Mouse (Mus musculus) NIH3T3 (cell line): ENCODE data around the gene Rassf2.
A peak's percentile ranks its signal among the peaks of the same experiment; 100 is the strongest.

ENCODE experiments used
- DNase-seq: peaks from one replicate; pipeline ENCODE4 v3.0.0-alpha.2; 2012; ENCODE audit warnings: low read depth

The Rassf2 gene

DNA sequence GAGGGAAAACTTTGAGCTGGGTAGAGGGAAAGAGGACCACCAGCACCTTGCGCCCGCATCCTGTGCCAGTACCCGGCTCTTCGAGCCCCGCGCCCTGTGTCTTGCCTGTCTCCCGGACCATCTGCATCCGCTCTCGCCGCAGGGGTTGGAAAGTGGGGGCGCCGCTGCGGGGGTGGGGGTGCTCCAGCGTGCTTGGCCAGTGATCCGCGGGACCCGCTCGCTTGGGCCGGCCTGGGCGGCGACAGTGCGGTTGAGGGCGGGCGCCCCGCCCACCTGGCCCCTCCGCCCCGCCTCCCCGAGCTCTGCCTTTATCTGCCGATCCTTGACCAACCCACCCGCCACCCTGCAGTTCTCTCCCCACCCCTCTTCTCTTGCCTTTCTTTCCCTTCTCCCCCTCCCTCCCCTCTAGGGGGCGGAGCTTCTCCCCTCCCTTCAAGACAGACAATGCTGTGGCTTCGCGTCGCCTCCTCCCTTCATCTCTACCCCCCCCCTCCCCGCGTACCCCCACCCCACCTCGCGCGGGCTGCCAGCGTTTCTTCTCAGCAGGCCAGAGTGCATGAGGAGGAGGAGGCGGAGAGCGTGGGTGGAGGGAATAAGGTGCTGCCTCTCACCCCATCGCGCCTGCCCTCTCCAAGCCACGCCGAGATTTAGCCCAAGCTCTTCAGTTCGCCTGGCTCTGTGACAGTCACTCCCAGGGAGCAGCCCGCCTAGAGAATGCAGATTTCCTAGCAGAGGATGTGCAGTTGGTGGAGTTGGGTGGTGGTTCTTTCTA, at the start of gene Rassf2:
Rassf2 (minus strand) TSS at position 613 of the 772 bp plus-strand sequence.
- DNase-seq = peak; percentile 96

DNA sequence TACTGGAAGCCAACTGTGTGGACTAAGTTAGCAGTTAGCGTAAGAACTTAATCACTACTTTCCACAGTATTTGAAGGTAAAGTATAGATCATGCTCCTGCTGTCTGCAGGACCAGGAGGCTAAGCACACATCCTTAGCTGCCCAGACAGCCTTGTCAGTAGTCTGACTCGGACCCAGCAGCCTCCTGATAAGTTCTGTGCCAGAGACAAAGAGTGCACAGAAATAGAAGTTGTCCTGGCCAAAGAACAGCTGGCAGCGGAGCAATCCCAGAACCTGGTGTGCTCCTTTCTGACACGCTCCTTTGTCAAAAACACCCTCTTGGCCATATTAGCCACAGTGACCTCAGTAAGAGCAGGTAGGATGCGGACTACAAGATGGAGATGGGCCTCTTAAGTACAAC, 49.1 kb upstream of the Rassf2 start:
- DNase-seq = no peak

DNA sequence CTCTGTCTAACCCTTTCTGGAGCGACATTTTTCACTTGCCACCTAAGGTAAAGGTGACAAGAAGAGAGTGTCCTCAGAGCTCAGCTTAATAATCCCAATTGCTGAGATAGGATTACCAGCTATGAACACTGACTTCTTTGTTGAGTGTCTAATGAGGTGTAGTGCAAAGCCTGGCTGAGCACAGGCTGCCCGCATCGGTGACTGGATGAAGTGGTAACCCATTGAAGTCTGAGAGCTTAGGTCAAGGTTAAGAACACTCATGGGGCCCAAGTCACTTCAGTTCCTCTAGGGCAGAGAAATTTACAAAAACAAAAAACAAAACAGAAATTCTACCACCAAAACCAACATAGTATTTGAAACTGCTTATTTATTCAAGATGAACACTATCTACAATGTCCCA, 43.0 kb upstream of the Rassf2 start:
- DNase-seq = no peak

DNA sequence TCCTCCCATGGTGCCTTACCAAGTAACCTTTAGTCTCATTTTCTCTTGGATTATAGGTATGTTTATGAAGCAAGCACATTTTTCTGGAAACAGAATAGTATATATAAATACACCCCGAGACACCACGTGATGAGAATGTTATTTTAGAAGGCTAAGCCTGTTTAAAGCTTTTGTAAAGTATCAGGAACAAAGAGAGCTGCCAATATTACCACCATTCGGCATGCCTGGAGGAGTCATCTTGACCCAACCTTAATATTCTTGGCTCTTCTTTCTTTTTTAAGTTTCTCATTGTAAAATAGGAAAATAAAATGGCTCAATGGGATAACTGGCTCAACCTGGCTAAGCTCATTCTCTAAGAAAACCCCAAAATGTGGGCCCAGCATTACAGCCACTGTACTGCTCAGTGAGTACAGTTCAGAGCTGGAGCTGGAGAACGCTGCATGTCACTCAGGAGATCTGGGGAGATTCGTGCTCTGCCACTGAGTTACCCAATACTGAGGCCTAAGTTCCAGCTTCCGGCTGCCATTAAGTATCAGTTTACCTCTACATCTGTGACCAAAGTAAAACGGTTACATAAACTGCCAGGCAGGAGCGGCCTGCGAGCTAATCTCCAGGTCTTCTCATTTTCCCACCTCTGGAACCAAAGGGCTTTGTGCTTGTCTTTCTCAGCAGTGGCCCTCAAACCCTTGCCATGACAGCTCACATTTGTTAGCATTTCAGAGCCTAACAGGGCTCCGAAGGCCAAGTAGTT, 40.1 kb upstream of the Rassf2 start:
- DNase-seq = no peak

DNA sequence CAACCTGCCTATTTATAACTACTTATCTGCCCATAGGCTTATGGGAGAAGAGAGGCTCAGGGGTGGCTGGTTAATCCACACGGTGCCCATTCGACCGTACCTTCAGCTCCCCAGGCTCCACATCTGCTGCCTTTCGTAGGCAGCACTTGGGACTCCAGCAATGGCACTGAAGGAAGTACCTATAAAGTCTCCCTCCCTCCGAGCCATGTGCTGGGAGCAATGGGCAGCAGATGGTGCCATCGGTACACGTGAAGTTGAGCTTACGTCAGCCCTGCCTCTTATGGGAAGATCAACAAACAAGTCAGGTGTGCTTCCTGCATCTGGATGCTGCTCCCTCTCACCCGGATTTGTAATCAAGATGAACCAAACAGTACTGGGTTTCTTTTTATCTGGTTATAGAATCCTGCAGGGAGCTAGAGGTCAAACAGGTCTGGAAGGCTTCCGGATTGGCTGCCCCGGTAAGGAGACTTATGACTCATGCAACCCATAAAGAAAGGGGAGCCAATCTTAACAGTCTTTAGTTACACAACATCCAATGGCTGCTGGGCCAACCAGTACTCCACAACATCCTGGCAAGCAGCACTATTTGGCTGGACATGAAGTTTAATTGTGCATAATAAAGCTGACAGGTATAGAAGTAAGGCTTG, 34.2 kb upstream of the Rassf2 start:
- DNase-seq = peak; percentile 44

GRCm38 (mm10) chr2:132063776-132064175, 33.7 kb upstream of the Rassf2 start:
- DNase-seq = no peak

- no peak for DNase-seq
Measured at GRCm38 (mm10) chr2:132061884-132062283, 31.8 kb upstream of the Rassf2 start.

GRCm38 (mm10) chr2:132059919-132060318, 29.9 kb upstream of the Rassf2 start:
- DNase-seq = peak; percentile 50

- DNase-seq = peak; percentile 54
Measured at GRCm38 (mm10) chr2:132055349-132055753, 25.3 kb upstream of the Rassf2 start.

- no peak for DNase-seq
Measured at GRCm38 (mm10) chr2:132053824-132054223, 23.8 kb upstream of the Rassf2 start.

GRCm38 (mm10) chr2:132051798-132052197, 21.7 kb upstream of the Rassf2 start:
- no peak for DNase-seq

DNA sequence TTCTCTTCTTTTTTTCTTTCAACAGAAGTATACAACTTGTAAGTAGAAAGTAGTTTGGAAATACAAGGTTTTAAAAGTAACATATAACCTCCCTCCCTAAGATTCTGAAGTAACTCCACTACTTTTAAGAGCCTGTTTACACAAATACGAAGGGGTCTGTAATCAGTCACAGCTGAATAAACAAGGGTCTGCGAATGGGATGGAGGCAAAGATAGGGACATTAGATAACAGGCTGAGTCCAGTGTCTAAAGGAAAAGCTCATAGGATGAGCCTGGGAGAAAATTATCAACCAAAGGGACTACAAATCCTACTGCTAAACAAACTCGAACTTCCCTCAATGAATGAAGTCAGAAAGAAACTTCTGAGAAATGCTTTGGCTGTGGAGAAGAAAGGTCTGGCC, 19.9 kb upstream of the Rassf2 start:
- no peak for DNase-seq

DNA sequence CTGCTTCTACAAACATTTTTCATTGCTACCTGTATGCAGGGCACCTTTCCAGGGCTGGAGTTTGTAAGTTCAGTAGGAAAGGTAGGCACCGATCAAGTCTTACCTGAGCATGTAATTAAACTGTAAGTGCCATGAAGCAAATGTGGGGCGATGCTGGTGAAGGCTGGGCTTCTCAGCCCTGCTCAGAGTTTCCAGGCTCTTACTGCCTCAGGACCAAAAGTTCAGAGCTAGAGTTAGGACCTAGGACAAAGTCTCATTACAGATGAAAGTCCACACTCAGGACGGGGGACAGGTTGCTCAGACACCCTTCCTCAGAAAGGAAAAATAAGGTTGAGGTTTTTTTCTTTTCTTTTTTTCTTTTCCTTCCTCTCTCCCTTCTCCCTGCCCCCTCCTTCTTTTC, 19.4 kb upstream of the Rassf2 start:
- DNase-seq = no peak

DNA sequence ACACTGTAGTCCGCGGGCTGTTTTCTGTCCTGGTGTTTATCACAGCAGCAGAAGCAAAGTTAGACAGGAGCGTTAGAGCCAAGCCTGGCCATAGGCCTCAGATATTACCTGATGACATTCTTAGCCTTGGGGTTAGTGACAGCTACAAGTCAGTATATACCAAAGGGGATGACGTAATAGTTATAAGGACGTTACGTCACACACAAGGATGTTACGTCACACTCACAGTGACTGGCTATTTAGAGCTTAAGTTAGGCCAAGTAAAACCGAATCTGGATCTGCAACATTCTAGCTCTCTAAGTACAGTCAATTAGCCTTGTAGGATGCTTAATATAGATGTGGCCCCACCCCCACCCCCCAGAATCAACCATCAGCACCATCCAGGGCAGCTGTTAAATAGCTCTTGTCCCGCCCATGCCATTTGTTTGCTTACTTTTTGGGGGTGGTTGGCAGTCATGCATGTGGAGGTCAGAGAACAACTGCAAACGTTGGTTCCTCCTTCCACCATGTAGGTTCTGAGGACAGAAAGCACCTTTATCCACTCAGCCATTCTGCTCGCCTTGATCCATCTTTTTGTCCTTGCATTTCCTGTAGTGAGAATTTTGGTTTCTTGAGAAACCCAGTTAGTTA, 18.2 kb upstream of the Rassf2 start:
- peak; percentile 64 for DNase-seq

GRCm38 (mm10) chr2:132047364-132047763, 17.3 kb upstream of the Rassf2 start:
- DNase-seq = no peak

- no peak for DNase-seq
Measured at GRCm38 (mm10) chr2:132046659-132047058, 16.6 kb upstream of the Rassf2 start.

- DNase-seq = no peak
Measured at GRCm38 (mm10) chr2:132044320-132045274, 14.5 kb upstream of the Rassf2 start.

GRCm38 (mm10) chr2:132043101-132043621, 13.1 kb upstream of the Rassf2 start:
- DNase-seq = peak; percentile 93

- DNase-seq = no peak
Measured at GRCm38 (mm10) chr2:132039894-132040293, 9.8 kb upstream of the Rassf2 start.

GRCm38 (mm10) chr2:132036326-132036725, 6.3 kb upstream of the Rassf2 start:
- DNase-seq = no peak

GRCm38 (mm10) chr2:132035470-132035835, 5.4 kb upstream of the Rassf2 start:
- DNase-seq = no peak
